Mouse (Mus musculus): ENCODE data around the gene Phlda3.

- TF ChIP-seq POLR2A (IDR thresholded peaks at IDR 0.05; ENCODE audit: insufficient read length, low read depth) (peak; percentile 47), E2F4 (IDR thresholded peaks at IDR 0.05; ENCODE audit: insufficient read depth) (no peak), MAX (IDR thresholded peaks at IDR 0.05; ENCODE audit: low read depth) (no peak), MYOD1 (IDR thresholded peaks at IDR 0.05; ENCODE audit: control insufficient read depth in 1 of 3, insufficient read length in 2 of 3, low read depth in 2 of 3) (peak in 1 of 3 experiments; percentile 1), USF1 (IDR thresholded peaks at IDR 0.05; ENCODE audit: low read depth) (no peak), TCF3 (IDR thresholded peaks at IDR 0.05; ENCODE audit: insufficient read length, low read depth) (no peak), SRF (IDR thresholded peaks at IDR 0.05; ENCODE audit: control insufficient read depth, insufficient read length, low read depth) (no peak), MYOG (IDR thresholded peaks at IDR 0.05; ENCODE audit: control insufficient read depth in 1 of 3, insufficient read depth in 1 of 3, insufficient read length in 2 of 3, low read depth in 2 of 3) (no peak), POLR2AphosphoS2 (IDR thresholded peaks at IDR 0.05; ENCODE audit: insufficient read length, low read depth) (peak; percentile 80), TCF12 (IDR thresholded peaks at IDR 0.05; ENCODE audit: insufficient read depth, poor library complexity, severe bottlenecking) (no peak)
These were observed 45.2 kb downstream of the Phlda3 start for GRCm38 (mm10) chr1:135811016-135811646.
